Mouse (Mus musculus) ovary, postnatal 36 days (tissue): ENCODE results near the gene Ift46.

Experiments
- DNase-seq: peaks from one replicate; pipeline ENCODE4 v3.0.0; 2022; ENCODE audit warnings: low spot score, mixed read lengths

Ift46 gene

GRCm38 (mm10) chr9:44807778-44808177 is 40.1 kb downstream of the Ift46 start:
- DNase-seq: no peak

- no peak for DNase-seq
Measured at GRCm38 (mm10) chr9:44810316-44810715, 42.6 kb downstream of the Ift46 start.

- DNase-seq: no peak
Measured at GRCm38 (mm10) chr9:44814179-44814578, 46.5 kb downstream of the Ift46 start.

- DNase-seq: no peak
Measured at GRCm38 (mm10) chr9:44817522-44817921, 49.8 kb downstream of the Ift46 start.

- no peak for DNase-seq
Measured at GRCm38 (mm10) chr9:44819920-44820827, 52.5 kb downstream of the Ift46 start.

GRCm38 (mm10) chr9:44826660-44827059 is 59.0 kb downstream of the Ift46 start:
- no peak for DNase-seq

GRCm38 (mm10) chr9:44828944-44829343 is 61.2 kb downstream of the Ift46 start:
- DNase-seq: no peak

- no peak for DNase-seq
Measured at GRCm38 (mm10) chr9:44830506-44830905, 62.8 kb downstream of the Ift46 start.

- peak; percentile 26 for DNase-seq
Measured at GRCm38 (mm10) chr9:44832356-44832755, 64.6 kb downstream of the Ift46 start.

- DNase-seq: peak; percentile 73
Measured at GRCm38 (mm10) chr9:44836439-44836838, 68.7 kb downstream of the Ift46 start.

- no peak for DNase-seq
Measured at GRCm38 (mm10) chr9:44841241-44841640, 73.5 kb downstream of the Ift46 start.
